Mouse (Mus musculus) mesoderm, embryonic 11.5 days (tissue): ENCODE measurements at regions not wholly inside any gene's neighbourhood (a gene's known extent, or its start where the extent isn't known, plus 50 kb on each side); places are given as distances from the start of the nearest gene placed in this dataset.
A peak's percentile ranks its signal among the peaks of the same experiment; 100 is the strongest.

Source experiments
- DNase-seq: peaks from one replicate; pipeline ENCODE4 v3.0.0-alpha.2; 2012; ENCODE audit warnings: low read depth, low spot score

GRCm38 (mm10) chr2:161470844-161471243 is 362.0 kb upstream of the Chd6 start:
- DNase-seq = no peak

- peak; percentile 40 for DNase-seq
Measured at GRCm38 (mm10) chr2:161470025-161470424, 361.1 kb upstream of the Chd6 start.

- peak; percentile 65 for DNase-seq
Measured at GRCm38 (mm10) chr2:161467035-161467434, 358.2 kb upstream of the Chd6 start.

- no peak for DNase-seq
Measured at GRCm38 (mm10) chr2:161460600-161460999, 351.7 kb upstream of the Chd6 start.

GRCm38 (mm10) chr2:161454466-161454865 is 345.6 kb upstream of the Chd6 start:
- DNase-seq = peak; percentile 12

- peak; percentile 50 for DNase-seq
Measured at GRCm38 (mm10) chr2:161433816-161434215, 324.9 kb upstream of the Chd6 start.

- DNase-seq = no peak
Measured at GRCm38 (mm10) chr2:161429294-161429693, 320.4 kb upstream of the Chd6 start.

GRCm38 (mm10) chr2:161425587-161425986 is 316.7 kb upstream of the Chd6 start:
- peak; percentile 63 for DNase-seq

- no peak for DNase-seq
Measured at GRCm38 (mm10) chr2:161418062-161418461, 309.2 kb upstream of the Chd6 start.

- DNase-seq = no peak
Measured at GRCm38 (mm10) chr2:161416218-161416927, 307.5 kb upstream of the Chd6 start.

- DNase-seq = no peak
Measured at GRCm38 (mm10) chr2:161408306-161408705, 299.4 kb upstream of the Chd6 start.

- no peak for DNase-seq
Measured at GRCm38 (mm10) chr2:161405847-161406384, 297.0 kb upstream of the Chd6 start.

GRCm38 (mm10) chr2:161398061-161398460 is 289.2 kb upstream of the Chd6 start:
- no peak for DNase-seq

- DNase-seq = peak; percentile 16
Measured at GRCm38 (mm10) chr2:161390954-161391690, 282.2 kb upstream of the Chd6 start.

- no peak for DNase-seq
Measured at GRCm38 (mm10) chr2:161389318-161389835, 280.5 kb upstream of the Chd6 start.

GRCm38 (mm10) chr2:161387054-161387453 is 278.2 kb upstream of the Chd6 start:
- no peak for DNase-seq

GRCm38 (mm10) chr2:161382411-161382810 is 273.5 kb upstream of the Chd6 start:
- no peak for DNase-seq

- no peak for DNase-seq
Measured at GRCm38 (mm10) chr2:161378313-161378712, 269.4 kb upstream of the Chd6 start.

- DNase-seq = no peak
Measured at GRCm38 (mm10) chr2:161362325-161362724, 253.4 kb upstream of the Chd6 start.

GRCm38 (mm10) chr2:161349110-161349509 is 240.2 kb upstream of the Chd6 start:
- DNase-seq = no peak

- no peak for DNase-seq
Measured at GRCm38 (mm10) chr2:161344018-161344417, 235.1 kb upstream of the Chd6 start.

- no peak for DNase-seq
Measured at GRCm38 (mm10) chr2:161342648-161343047, 233.8 kb upstream of the Chd6 start.
